Mouse (Mus musculus) embryonic facial prominence, embryonic 11.5 days (tissue): ENCODE results near the gene Riiad1. TPM values are rescaled to one million over a fixed set of nuclear protein-coding genes. Genes with fewer than 3 reads are reported as not detected.

ENCODE experiments used
- ATAC-seq: fragments of 200-750 bp; cut with Nextera tagmentation; replicated peaks from 2 replicates; pipeline ENCODE4 v1.8.0; 2017; ENCODE audit warnings: low read depth; ENCODE audit not compliant: insufficient number of reproducible peaks, low FRiP score, low TSS enrichment
- DNase-seq: peaks from one replicate; pipeline ENCODE4 v3.0.0-alpha.2; 2015; ENCODE audit warnings: low spot score
- H3K27ac ChIP-seq: fragments of 300-500 bp; sonication (generic); replicated peaks from 2 replicates; pipeline ENCODE4 v1.5.1; 2014; ENCODE audit warnings: mild to moderate bottlenecking, low read depth, low read length, control low read depth
- H3K27me3 ChIP-seq: fragments of 300-500 bp; sonication (generic); 2 replicates; pipeline ENCODE4 v1.6.1; 2014; ENCODE audit warnings: mild to moderate bottlenecking, low read length, moderate library complexity, mixed read lengths; ENCODE audit not compliant: control insufficient read depth, insufficient read depth
- H3K36me3 ChIP-seq: fragments of 300-500 bp; sonication (generic); replicated peaks from 2 replicates; pipeline ENCODE4 v1.6.1; 2014; ENCODE audit warnings: low read depth, mild to moderate bottlenecking, low read length, moderate library complexity, mixed read lengths; ENCODE audit not compliant: control insufficient read depth, insufficient read depth
- H3K4me1 ChIP-seq: fragments of 300-500 bp; sonication (generic); 2 replicates; pipeline ENCODE4 v1.6.1; 2014; ENCODE audit warnings: low read length, mixed read lengths; ENCODE audit not compliant: control insufficient read depth, insufficient read depth
- H3K4me2 ChIP-seq: fragments of 300-500 bp; sonication (generic); 2 replicates; pipeline ENCODE4 v1.6.1; 2014; ENCODE audit warnings: low read depth, mild to moderate bottlenecking, control low read depth, low read length, moderate library complexity
- H3K4me3 ChIP-seq: fragments of 300-500 bp; sonication (generic); 2 replicates; pipeline ENCODE4 v1.5.1; 2014; ENCODE audit warnings: low read depth, low read length, control low read depth
- H3K9ac ChIP-seq: fragments of 300-500 bp; sonication (generic); replicated peaks from 2 replicates; pipeline ENCODE4 v1.6.1; 2014; ENCODE audit warnings: mild to moderate bottlenecking, control low read depth, low read length
- H3K9me3 ChIP-seq: fragments of 300-500 bp; sonication (generic); replicated peaks from 2 replicates; pipeline ENCODE4 v1.6.1; 2016; ENCODE audit warnings: mild to moderate bottlenecking, low read length, inconsistent platforms, mixed read lengths; ENCODE audit not compliant: control insufficient read depth
- WGBS: fragments of 180-500 bp; shearing (Covaris S2); extraction: QIAGEN DNeasy Blood & Tissue Kit; methylation state at CpG from one replicate; pipeline ENCODE4 v1.1.7; 2014; 5-methylcytosine and 5-hydroxymethylcytosine counted together
- polyA plus RNA-seq: library from polyadenylated mRNA; unstranded; fragments of >200 nt; fragmentation: Nextera tagmentation; extraction: Ambion mirVana; gene quantifications from 2 replicates; pipeline ENCODE4 v1.2.1, GENCODE M21; 2014

The Riiad1 gene
- polyA plus RNA-seq, result 3.0 and 3.4 TPM in 2 replicates

DNA sequence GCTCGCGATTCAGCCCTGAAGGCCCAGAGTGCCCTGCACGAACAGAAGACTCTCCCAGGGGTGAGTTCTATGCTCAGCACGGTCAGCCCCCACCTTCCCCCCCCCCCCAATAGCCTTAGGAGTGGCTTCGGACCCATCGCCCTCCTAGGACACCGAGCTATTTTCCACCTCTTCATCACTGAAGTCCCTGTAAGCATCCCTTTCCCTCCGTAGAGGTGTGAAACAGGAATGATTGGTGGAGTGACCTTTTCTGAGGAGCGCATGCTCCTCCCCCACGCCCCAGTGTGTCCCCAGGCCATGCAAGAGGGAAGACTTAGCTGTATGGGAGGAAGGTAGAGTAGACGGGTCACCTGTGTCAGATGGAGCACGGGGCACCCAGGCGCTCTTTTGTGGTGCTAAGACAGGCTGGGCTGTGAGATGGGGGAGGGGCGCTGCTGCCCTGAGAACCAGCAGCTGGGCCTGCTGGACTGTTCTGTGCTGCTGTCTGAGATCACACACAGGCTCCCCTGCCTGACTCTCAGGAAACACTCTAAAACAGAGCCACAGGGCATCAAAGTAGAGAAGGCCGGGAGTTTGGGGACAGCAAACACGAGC lies at the start of gene Riiad1:
Gene Riiad1 (minus strand): TSS at position 51 of the 594 bp plus-strand sequence.
- H3K9me3 ChIP-seq, result no peaks in the 10 kb centered on the region
- DNase-seq (no peak), ATAC-seq (no peak)
- H3K4me2 ChIP-seq, result peak within 1 kb of the TSS; percentile 25
- no peak within 1 kb of the TSS for H3K27ac ChIP-seq
- H3K4me3 ChIP-seq, result peak within 1 kb of the TSS; percentile 24
- peaks cover 2% of the 10 kb centered on the region; the same call in 1 of the 2 replicates for H3K27me3 ChIP-seq
- 8% methylated on average over 16 of the region's 16 CpGs for WGBS
- H3K36me3 ChIP-seq, result no peaks in the 10 kb centered on the region
- no peaks in the 10 kb centered on the region; the same call in 1 of the 2 replicates for H3K4me1 ChIP-seq
- H3K9ac ChIP-seq, result no peak within 1 kb of the TSS

DNA sequence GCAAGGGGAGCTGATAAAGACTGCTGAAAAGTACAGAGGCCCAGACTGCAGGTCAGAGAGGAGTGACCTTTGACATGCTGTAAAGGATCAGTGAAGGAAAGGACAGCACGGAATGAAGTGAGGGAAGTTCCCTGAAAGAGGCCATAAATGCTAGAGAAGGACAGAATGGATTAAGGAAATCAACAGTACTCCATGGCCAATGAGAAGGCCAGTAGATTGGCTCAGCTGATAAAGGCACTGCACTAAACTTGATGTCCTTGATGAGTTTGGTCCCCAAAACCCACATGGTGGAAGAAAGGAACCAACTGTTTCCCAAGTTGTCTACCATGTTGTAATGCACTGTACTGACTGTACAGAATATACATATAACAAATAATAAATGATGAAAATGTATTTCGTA lies 46.6 kb upstream of the Riiad1 start:
- no peak for DNase-seq
- no peaks in the 10 kb centered on the region for H3K4me1 ChIP-seq
- no peaks in the 10 kb centered on the region for H3K27me3 ChIP-seq
- no peak overlapping the region for H3K9ac ChIP-seq
- H3K36me3 ChIP-seq, result no peaks in the 10 kb centered on the region
- 69% methylated on average over 2 of the region's 2 CpGs for WGBS
- no peak for ATAC-seq
- no peaks in the 10 kb centered on the region for H3K9me3 ChIP-seq
- no peak overlapping the region for H3K4me3 ChIP-seq
- no peak overlapping the region for H3K4me2 ChIP-seq
- no peak overlapping the region for H3K27ac ChIP-seq

DNA sequence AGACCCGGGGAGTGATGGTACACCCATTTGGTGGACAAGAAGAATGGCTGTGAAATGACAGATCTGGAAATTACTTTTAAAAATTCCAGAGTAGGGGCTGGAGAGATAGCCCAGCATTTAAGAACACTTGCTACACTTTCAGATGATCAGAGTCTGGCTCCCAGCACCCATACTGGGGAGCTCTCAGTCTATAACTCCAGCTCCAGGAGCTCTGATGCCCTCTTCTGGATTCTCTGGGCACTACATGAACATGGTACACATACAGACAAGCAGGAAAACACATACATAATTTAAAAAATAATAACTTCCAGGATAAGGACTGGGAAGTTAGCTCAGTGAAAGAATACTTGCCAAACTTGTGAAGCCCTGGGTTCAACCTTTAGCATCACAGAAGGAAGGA lies 26.5 kb upstream of the Riiad1 start:
- Histone ChIP-seq H3K4me3 (no peak overlapping the region), H3K4me1 (no peaks in the 10 kb centered on the region), H3K4me2 (no peak overlapping the region), H3K9ac (no peak overlapping the region), H3K36me3 (0 out of 2 replicates have a peak, but pooled peaks cover 4% of the 10 kb centered on the region), H3K27me3 (no peaks in the 10 kb centered on the region), H3K9me3 (no peaks in the 10 kb centered on the region), H3K27ac (no peak overlapping the region)
- DNase-seq (no peak), ATAC-seq (no peak)
- 100% methylated on average over 1 of the region's 1 CpGs for WGBS

DNA sequence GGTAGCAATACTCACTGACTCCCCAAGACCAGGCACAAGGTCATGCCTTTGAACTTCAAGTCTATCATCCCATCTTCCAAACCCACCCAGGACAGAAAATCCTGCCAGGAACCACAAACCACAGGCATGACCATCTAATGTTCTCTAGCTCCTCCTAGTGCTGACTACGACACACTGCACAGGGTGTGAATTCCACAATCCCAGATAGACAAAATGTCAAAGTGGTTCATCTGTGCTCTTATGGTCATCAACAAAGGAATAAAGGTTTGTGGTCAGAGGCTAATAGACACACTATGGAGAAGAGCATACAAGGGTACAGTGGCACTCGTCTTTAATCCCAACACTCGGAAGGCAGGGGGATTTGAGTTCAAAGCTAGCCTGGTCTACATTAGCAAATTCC lies 22.1 kb upstream of the Riiad1 start:
- no peak overlapping the region for H3K9ac ChIP-seq
- H3K36me3 ChIP-seq, result 0 out of 2 replicates have a peak, but pooled peaks cover 4% of the 10 kb centered on the region
- H3K27me3 ChIP-seq, result no peaks in the 10 kb centered on the region
- peak; percentile 45 for DNase-seq
- 74% methylated on average over 3 of the region's 3 CpGs for WGBS
- H3K27ac ChIP-seq, result no peak overlapping the region
- no peak overlapping the region for H3K4me3 ChIP-seq
- no peak overlapping the region for H3K4me2 ChIP-seq
- ATAC-seq, result no peak
- no peaks in the 10 kb centered on the region for H3K4me1 ChIP-seq
- H3K9me3 ChIP-seq, result no peaks in the 10 kb centered on the region

DNA sequence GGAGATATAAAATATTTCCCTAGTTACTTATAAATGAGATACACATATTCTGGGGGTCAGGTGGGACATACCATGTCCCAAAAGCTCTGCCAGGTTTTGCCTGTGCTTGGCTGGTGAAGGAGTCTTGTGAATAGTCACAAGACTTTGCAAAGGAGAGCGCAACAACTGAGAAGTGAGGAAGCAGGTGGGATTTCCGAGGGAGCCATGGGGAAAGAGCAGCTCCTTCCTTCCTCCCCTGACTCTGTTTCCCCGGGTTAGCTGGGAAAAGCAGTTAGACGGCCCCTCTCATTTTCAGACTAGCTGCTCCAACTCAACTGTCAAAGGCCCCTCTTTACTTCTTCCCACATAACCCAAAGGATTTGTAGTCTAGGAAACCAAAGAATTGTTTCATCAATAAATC lies 17.0 kb upstream of the Riiad1 start:
- H3K9ac ChIP-seq, result no peak overlapping the region
- DNase-seq (no peak), ATAC-seq (no peak)
- H3K27me3 ChIP-seq, result no peaks in the 10 kb centered on the region
- no peak overlapping the region for H3K4me2 ChIP-seq
- H3K4me1 ChIP-seq, result no peaks in the 10 kb centered on the region
- 82% methylated on average over 4 of the region's 4 CpGs for WGBS
- H3K9me3 ChIP-seq, result no peaks in the 10 kb centered on the region
- no peaks in the 10 kb centered on the region for H3K36me3 ChIP-seq
- no peak overlapping the region for H3K27ac ChIP-seq
- no peak overlapping the region for H3K4me3 ChIP-seq

DNA sequence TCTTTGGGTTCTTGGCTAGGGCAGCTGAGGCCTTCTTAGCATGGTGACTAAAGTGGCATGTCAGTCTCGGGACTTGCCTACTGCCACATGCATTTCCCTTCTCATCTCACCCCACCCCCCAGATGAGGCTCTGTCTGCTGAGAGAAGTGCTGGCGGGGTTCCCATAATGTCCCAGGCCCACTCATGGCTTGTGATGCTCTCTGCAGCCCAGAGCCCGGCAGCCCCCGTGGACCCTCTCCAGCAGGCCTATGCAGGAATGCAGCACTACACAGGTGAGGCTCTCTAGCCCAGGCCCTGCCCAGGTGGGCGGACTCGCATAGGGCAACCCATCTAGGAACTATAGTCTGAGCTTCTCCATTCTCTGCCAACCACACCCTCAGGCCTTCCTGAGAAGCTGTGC lies 7.4 kb upstream of the Riiad1 start:
- Histone ChIP-seq H3K4me1 (no peaks in the 10 kb centered on the region; the same call in 1 of the 2 replicates), H3K9ac (no peak overlapping the region), H3K4me2 (no peak overlapping the region), H3K9me3 (no peaks in the 10 kb centered on the region), H3K27ac (no peak overlapping the region), H3K27me3 (no peaks in the 10 kb centered on the region), H3K4me3 (no peak overlapping the region), H3K36me3 (no peaks in the 10 kb centered on the region)
- WGBS, result 79% methylated on average over 6 of the region's 6 CpGs
- ATAC-seq (no peak), DNase-seq (no peak)

DNA sequence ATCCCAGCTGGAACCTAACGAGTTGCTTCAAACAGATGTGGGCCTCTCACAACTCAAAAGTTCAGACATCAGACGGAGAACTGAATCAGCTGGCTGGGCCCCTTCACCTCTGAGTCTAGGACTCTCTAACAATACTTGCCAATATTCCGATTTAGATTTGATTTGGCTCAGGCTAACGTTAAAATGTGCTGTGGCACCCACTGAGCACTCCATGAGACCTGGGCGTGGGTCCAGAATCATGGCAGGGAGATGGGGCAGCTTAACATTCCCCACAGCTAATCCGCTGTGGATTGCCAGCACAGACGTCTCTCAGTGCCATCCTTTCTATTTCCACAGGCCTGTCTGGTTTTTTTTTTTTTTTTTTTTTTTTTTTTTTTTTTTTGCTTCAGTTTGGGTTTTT lies 5.8 kb upstream of the Riiad1 start:
- Histone ChIP-seq H3K27me3 (no peaks in the 10 kb centered on the region), H3K4me3 (no peak overlapping the region), H3K4me1 (no peaks in the 10 kb centered on the region; the same call in 1 of the 2 replicates), H3K4me2 (no peak overlapping the region), H3K27ac (no peak overlapping the region), H3K9ac (no peak overlapping the region), H3K9me3 (no peaks in the 10 kb centered on the region), H3K36me3 (no peaks in the 10 kb centered on the region)
- DNase-seq, result no peak
- ATAC-seq, result no peak
- 73% methylated on average over 7 of the region's 7 CpGs for WGBS

DNA sequence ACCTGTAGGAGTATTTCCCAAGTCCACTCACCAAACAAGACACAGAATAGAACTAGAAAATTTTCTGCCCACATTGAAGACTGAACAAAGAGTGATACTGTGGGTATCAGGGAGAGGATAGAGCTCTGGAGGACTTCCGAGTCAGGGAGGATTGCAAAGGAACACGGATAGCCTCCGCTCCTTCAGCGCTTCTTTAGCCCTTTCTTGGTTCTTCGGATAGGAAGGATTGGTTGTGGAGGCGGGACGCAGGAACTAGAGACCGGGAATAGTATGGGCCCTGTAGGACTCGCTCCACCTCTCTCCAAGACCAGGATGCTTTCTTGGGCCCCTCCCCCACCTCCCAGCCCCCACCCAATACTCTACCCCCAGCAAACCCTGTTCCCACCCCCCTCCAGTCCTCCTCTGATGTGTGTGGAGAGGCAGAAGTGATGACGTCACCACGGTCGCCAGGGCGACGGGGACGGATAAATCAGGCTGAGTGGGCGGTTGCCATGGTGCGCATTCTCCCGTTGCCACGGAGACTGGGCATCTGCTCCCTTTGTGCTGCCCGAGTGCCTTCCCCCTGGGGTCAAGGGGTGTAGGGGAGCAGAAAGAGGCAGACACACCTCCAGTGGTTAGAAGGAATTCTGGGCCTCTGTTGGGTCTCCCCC lies 3.8 kb upstream of the Riiad1 start:
- no peak overlapping the region for H3K4me3 ChIP-seq
- no peaks in the 10 kb centered on the region; the same call in 1 of the 2 replicates for H3K27me3 ChIP-seq
- no peak overlapping the region for H3K9ac ChIP-seq
- no peaks in the 10 kb centered on the region; the same call in 1 of the 2 replicates for H3K4me1 ChIP-seq
- H3K4me2 ChIP-seq, result no peak overlapping the region
- no peaks in the 10 kb centered on the region for H3K36me3 ChIP-seq
- peak; percentile 86 for DNase-seq
- 15% methylated on average over 20 of the region's 20 CpGs for WGBS
- H3K27ac ChIP-seq, result no peak overlapping the region
- no peaks in the 10 kb centered on the region for H3K9me3 ChIP-seq
- peak; percentile 83 for ATAC-seq
